In the genomic region with DNA sequence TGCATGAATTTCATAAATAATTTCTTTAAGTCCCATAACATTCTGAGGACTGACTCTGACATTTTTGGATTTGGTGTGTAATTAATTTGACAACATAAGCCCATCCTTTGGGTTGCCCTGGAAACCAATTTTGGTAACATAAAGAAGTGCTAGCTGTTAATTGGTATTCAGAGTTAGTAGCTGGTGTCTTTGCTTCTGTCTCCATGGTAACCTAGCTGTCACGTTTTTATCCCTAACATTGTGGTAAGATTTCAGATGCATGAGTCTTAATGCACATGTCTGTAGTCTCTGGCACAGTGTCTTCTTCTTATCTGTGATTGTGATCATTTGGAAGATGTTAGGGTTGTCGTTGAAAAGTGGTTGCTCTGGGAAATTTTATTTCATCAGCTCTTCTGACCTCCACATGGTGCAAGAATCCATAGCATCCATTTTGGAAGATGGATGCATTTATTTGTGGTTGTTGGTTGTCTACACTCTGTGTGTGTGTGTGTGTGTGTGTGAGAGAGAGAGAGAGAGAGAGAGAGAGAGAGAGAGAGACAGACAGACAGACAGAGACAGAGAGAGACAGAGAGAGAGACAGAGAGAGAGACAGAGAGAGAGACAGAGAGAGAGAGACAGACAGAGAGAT, we compare ENCODE assay signal across 15 mouse cellular contexts.
DNase-seq lines count a peak whose midpoint lies in the region; ATAC-seq lines count a peak whose summit lies in the region.
"Had no signal": no experiment of that assay in that cellular context is flagged by ENCODE, and none has a peak within 500 bp of the region (broad histone marks: within the 10 kb centered on the region; RNA-seq: fewer than 3 reads in every experiment).

No protein-coding gene starts in this region.

- no peaks in the 10 kb centered on the region for H3K9me3 ChIP-seq in forebrain, embryonic 13.5 days (replicated peaks)
- H3K9me3 ChIP-seq in neural tube, embryonic 14.5 days (ENCODE audit: control insufficient read depth, low read length): no peaks in the 10 kb centered on the region
- H3K9me3 ChIP-seq: embryonic facial prominence, embryonic 10.5 days; liver, embryonic 13.5 days; stomach, embryonic 15.5 days had no signal

- no peak overlapping the region for H3K4me3 ChIP-seq in forebrain, embryonic 13.5 days
- H3K4me3 ChIP-seq in neural tube, embryonic 14.5 days (ENCODE audit: low read depth, low read length): no peak overlapping the region
- H3K4me3 ChIP-seq: embryonic facial prominence, embryonic 10.5 days; heart, adult 2 months; liver, embryonic 13.5 days; stomach, embryonic 15.5 days had no signal

- peak; percentile 94 for ATAC-seq in forebrain, embryonic 13.5 days
- peak; percentile 63; the same call in 1 of the 2 replicates for ATAC-seq in neural tube, embryonic 14.5 days (ENCODE audit: low read depth)

- peaks cover 11% of the 10 kb centered on the region for H3K4me1 ChIP-seq in forebrain, embryonic 13.5 days
- no peaks in the 10 kb centered on the region for H3K4me1 ChIP-seq in neural tube, embryonic 14.5 days (ENCODE audit: control insufficient read depth, insufficient read depth, low read length)
- H3K4me1 ChIP-seq: embryonic facial prominence, embryonic 10.5 days; liver, embryonic 13.5 days; stomach, embryonic 15.5 days had no signal

- WGBS in forebrain, embryonic 13.5 days: 21% methylated on average over 2 of the region's 2 CpGs
- WGBS in neural tube, embryonic 14.5 days: 37% methylated on average over 2 of the region's 2 CpGs

- DNase-seq in layer of hippocampus, adult 11-12 months (ENCODE audit: low spot score): peak; percentile 36
- no peak for DNase-seq in layer of hippocampus, postnatal 25 days (ENCODE audit: extremely low spot score in 1 of 2, low spot score in 1 of 2)
- peak; percentile 52 for DNase-seq in layer of hippocampus, adult 9-10 months (ENCODE audit: low spot score)
- DNase-seq in gastrocnemius, adult 18-20 months (ENCODE audit: low spot score): no peak
- DNase-seq in thymus, postnatal 4 days: no peak
- DNase-seq in ovary, postnatal 36 days (ENCODE audit: low spot score): no peak
- DNase-seq: heart, adult 2 months; heart, postnatal 36 days; kidney, adult 9 months; liver, embryonic 13.5 days had no signal

- H3K27me3 ChIP-seq in forebrain, embryonic 13.5 days: 0 out of 2 replicates have a peak, but pooled peaks cover 2% of the 10 kb centered on the region
- no peaks in the 10 kb centered on the region for H3K27me3 ChIP-seq in neural tube, embryonic 14.5 days (ENCODE audit: control insufficient read depth, insufficient read depth, low read length)
- H3K27me3 ChIP-seq: liver, embryonic 13.5 days; stomach, embryonic 15.5 days had no signal

- peak overlapping the region; percentile 35; the same call in 1 of the 2 replicates for H3K27ac ChIP-seq in forebrain, embryonic 13.5 days
- no peak overlapping the region for H3K27ac ChIP-seq in neural tube, embryonic 14.5 days (ENCODE audit: low read depth, low read length)
- H3K27ac ChIP-seq: embryonic facial prominence, embryonic 10.5 days; heart, adult 2 months; liver, embryonic 13.5 days; macrophage; stomach, embryonic 15.5 days had no signal

- no peaks in the 10 kb centered on the region for H3K36me3 ChIP-seq in forebrain, embryonic 13.5 days (ENCODE audit: poor library complexity, severe bottlenecking)
- no peaks in the 10 kb centered on the region for H3K36me3 ChIP-seq in neural tube, embryonic 14.5 days (ENCODE audit: control insufficient read depth, insufficient read depth, low read length)
- H3K36me3 ChIP-seq: embryonic facial prominence, embryonic 10.5 days; liver, embryonic 13.5 days; stomach, embryonic 15.5 days had no signal

- no peak overlapping the region for H3K4me2 ChIP-seq in forebrain, embryonic 13.5 days
- H3K4me2 ChIP-seq in neural tube, embryonic 14.5 days (ENCODE audit: low read depth, low read length): no peak overlapping the region
- H3K4me2 ChIP-seq: liver, embryonic 13.5 days; stomach, embryonic 15.5 days had no signal

- no peak overlapping the region for H3K9ac ChIP-seq in forebrain, embryonic 13.5 days
- H3K9ac ChIP-seq in neural tube, embryonic 14.5 days (replicated peaks; ENCODE audit: low read depth, low read length): no peak overlapping the region
- H3K9ac ChIP-seq: liver, embryonic 13.5 days; stomach, embryonic 15.5 days had no signal

Comparison
In these comparisons a context has a peak if more than half of its experiments do, and no peak if none do; other contexts are left out.
1. DNase-seq: peak in layer of hippocampus, adult 11-12 months (single experiment) and layer of hippocampus, adult 9-10 months (single experiment); none in layer of hippocampus, postnatal 25 days (0 of 2), gastrocnemius, adult 18-20 months (single experiment), thymus, postnatal 4 days (single experiment) and ovary, postnatal 36 days (single experiment).